Mouse (Mus musculus) neutrophil, adult 5-6 weeks (primary cell): ENCODE measurements around the gene Kat6b. TPM values are rescaled to one million over a fixed set of nuclear protein-coding genes. Genes with fewer than 3 reads are reported as not detected.
A peak's percentile ranks its signal among the peaks of the same experiment; 100 is the strongest.
"Not testable (repeated sequence)": the region's sequence is repeated elsewhere in the genome, so short reads cannot be mapped to it uniquely, and the experiment has no call there.

Source experiments
- ATAC-seq: fragments of 151-379, 151-347 bp; 2 replicates; pipeline ENCODE4 v1.8.0; 2017; ENCODE audit warnings: mild to moderate bottlenecking, moderate TSS enrichment; ENCODE audit not compliant: insufficient number of reproducible peaks, poor library complexity, low FRiP score, severe bottlenecking; ENCODE audit errors: extremely low read depth
- total RNA-seq: library from RNA; stranded (forward); fragments of 200-1000 nt; gene quantifications from 2 replicates; pipeline ENCODE4 v1.2.3, GENCODE M21; 2017

Kat6b gene
- total RNA-seq, 1 experiment from 2014 or later = 19.8 TPM

- ATAC-seq = no peak
Measured at GRCm38 (mm10) chr14:21479566-21479965, 1.7 kb upstream of the Kat6b start.

DNA sequence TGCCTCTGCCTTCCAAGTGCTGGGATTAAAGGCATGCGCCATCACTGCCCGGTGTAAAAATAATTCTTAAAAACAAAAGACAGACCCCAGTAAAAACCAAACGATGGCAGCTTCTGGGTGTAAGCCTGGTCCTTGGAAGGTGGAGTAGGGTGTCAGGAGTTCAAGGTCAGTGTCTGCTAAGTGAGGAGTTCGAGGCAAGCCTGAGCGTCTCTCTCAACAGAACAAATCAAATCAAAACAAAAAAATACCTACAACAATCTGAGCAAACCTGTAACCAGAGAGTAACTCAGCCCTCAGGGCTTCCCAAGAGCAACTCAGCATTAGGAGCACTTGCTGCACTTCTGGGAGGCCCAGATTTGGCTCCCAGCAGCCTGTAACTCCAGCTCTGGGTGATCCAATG, 1.0 kb upstream of the Kat6b start:
- ATAC-seq = no peak

- ATAC-seq = no peak
Measured at GRCm38 (mm10) chr14:21484199-21484598, 3.0 kb downstream of the Kat6b start.

DNA sequence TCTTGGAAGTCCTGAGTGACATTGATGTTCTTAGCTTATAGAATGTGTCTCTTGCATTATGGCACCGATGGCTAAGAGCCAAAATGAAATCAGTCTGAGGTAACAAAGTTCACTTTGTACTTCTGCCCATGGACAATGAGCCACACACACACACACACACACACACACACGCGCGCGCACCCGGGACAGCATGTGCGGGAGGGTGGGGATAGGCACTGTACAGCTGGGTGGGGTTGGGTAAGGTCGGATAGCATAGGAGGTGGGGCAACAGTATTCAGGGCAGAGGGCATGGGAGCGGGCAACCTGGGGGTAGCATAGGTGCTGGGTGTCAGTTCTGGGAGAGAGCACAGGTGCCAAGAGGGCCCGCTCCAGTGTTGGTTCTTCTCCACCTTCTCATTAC, 3.5 kb downstream of the Kat6b start:
- ATAC-seq = no peak

GRCm38 (mm10) chr14:21485961-21486520, 4.8 kb downstream of the Kat6b start:
- ATAC-seq = no peak

DNA sequence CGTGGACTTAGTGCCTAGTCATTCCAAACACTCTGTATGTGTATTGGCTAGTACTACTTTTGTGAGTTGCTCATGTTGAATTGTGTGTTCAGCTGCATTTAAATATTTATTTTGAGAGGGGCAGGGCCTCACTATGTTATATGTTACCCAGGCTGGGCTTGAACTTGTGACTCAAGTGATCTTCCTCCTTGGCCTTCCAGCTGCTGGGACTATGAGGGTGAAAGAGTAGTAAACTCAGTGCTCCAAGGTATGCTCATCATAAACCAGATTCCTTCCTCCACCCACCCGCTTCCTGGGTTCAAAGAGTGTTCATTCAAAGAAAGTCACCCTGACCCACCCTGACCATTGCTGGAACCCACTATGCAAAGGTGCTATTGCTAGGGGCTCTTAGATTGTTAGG, 5.9 kb downstream of the Kat6b start:
- ATAC-seq = not testable (repeated sequence)

- ATAC-seq = 0 out of 2 replicates have a peak, but pooled peaks have one; percentile 6
Measured at GRCm38 (mm10) chr14:21488426-21489115, 7.3 kb downstream of the Kat6b start.

GRCm38 (mm10) chr14:21489116-21489485, 7.9 kb downstream of the Kat6b start:
- no peak for ATAC-seq

DNA sequence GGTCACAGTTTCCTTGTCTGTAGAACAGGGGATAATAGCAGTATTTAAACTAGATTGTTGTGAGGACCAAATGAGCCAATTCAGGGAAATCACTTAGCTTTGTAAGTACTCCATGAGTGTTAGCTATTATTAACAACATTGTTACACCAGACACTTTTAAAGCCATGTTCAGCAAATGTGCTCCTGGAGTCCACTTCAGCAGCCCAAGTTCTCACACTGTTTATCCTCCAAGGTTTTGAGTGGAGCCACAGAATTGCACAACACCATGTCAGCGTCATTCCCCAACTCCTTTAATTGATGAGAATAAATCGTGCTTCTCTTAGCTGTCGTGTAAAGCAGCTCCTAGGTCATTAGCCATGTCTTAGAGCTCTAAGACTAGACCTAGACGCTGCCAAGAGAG, 8.9 kb downstream of the Kat6b start:
- ATAC-seq = no peak

DNA sequence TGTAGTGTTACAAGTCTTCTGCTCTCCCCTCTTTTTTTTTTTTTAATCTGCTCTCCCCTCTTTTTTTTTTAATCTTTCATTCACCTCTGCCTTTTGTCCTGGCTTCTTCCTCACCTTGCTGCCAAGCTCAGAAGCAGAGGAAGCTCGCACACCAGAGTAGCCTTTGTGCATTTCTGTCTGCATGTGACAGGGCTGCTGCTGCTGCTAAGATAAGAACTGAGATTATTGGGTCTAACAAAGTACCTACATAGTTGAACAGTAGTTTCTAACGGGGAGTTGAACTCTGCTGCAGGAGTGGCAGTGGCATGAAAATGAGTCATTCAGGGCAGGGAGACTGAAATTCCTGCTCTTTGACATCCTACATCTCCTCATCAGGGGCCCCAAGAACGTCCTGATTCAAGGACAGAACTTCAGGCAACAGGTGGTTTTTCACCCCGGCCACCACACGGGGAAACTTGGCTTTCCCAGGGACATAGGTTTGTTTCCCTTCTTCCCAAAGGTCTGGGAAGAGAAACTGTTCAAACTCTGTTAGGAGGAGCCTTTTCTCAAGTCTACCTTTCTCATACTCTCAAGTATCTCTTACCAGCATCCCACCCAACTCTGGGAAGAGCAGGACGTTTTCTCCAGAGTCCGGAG, 17.2 kb downstream of the Kat6b start:
- no peak for ATAC-seq

GRCm38 (mm10) chr14:21499011-21499581, 17.9 kb downstream of the Kat6b start:
- no peak for ATAC-seq

GRCm38 (mm10) chr14:21499631-21500153, 18.5 kb downstream of the Kat6b start:
- ATAC-seq = no peak

- ATAC-seq = peak; percentile 84
Measured at GRCm38 (mm10) chr14:21500154-21501047, 19.2 kb downstream of the Kat6b start.

- peak; percentile 45 for ATAC-seq
Measured at GRCm38 (mm10) chr14:21501048-21501657, 19.9 kb downstream of the Kat6b start.

DNA sequence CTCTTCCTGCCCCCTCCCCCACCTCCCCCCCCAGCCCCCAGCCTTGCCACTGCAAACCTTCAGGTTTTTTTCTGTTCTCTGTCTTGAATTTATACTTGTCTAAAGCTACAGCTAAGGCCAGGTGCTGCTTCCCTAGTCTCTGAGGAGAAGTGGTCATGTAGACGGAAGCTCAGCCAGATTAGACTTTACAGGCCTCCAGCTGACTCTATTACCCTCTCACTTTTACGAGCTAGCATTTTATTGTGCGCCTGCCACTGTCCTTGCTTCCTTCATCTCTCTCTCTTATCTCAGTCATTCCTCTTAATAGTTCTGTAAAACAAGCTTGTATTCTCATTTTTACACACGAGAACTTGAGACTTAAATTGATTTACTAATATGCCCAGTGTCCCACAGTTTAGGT, 23.8 kb downstream of the Kat6b start:
- no peak for ATAC-seq

GRCm38 (mm10) chr14:21507046-21507445, 25.8 kb downstream of the Kat6b start:
- no peak for ATAC-seq

GRCm38 (mm10) chr14:21509111-21509905, 28.1 kb downstream of the Kat6b start:
- no peak for ATAC-seq

GRCm38 (mm10) chr14:21511438-21511837, 30.2 kb downstream of the Kat6b start:
- no peak for ATAC-seq
